Mouse (Mus musculus): ENCODE data around the gene Dennd1b.

The Dennd1b gene

GRCm38 (mm10) chr1:138963161-138963867, at the start of gene Dennd1b:
Gene Dennd1b (plus strand): TSS chr1:138963435.
- DNase-seq (ENCODE audit: low read depth in 2 of 2, low spot score in 2 of 2), result peak; percentile 59 to 62

GRCm38 (mm10) chr1:138915596-138915995, 47.6 kb upstream of the Dennd1b start:
- DNase-seq (ENCODE audit: low read depth in 2 of 2, low spot score in 2 of 2), result no peak

DNA sequence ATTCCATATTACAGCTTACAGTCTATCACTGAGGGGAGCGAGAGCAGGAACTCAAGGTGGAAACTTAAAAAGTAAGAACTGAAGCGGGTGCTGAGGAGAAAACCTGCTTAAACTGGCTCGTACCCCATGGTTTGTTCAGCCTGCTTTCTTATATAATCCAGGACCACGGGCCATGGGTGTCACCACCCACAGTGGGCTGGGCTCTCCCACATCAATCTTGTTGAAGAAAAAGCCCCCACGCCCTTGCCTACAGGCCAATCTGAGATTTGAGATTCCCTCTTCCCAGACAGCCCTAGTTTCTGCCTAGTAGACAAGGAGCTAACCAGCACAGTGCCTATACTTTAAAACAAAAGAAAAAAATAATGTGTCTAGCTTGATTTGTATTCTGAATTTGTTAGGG, 43.6 kb upstream of the Dennd1b start:
- DNase-seq (ENCODE audit: low read depth in 2 of 2, low spot score in 2 of 2), result no peak

GRCm38 (mm10) chr1:138920082-138920481, 43.2 kb upstream of the Dennd1b start:
- no peak for DNase-seq (ENCODE audit: low read depth in 2 of 2, low spot score in 2 of 2)

GRCm38 (mm10) chr1:138920799-138921198, 42.4 kb upstream of the Dennd1b start:
- DNase-seq (ENCODE audit: low read depth in 2 of 2, low spot score in 2 of 2), result no peak

- DNase-seq (ENCODE audit: low read depth in 2 of 2, low spot score in 2 of 2), result no peak
Observed at GRCm38 (mm10) chr1:138922886-138923285, 40.3 kb upstream of the Dennd1b start.

DNA sequence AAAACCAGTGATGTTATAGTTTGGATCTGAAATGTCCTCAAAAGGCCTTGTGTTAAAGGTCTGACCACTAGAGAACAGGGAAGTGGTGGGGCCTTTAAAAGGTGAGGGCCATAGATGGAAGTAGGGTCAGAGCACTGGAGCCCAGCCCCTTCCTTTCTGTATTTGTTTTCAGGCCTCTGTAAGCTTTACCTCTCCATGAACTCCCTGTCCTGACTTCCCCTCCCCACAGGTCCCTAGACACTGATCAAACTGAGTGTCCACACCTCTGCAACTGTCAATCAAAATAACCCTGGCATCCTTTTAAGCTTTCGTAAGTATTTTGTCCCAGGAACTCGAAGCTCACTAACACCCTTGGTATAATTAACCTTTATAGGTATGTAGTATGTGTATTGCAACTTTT, 39.0 kb upstream of the Dennd1b start:
- DNase-seq (ENCODE audit: low read depth in 2 of 2, low spot score in 2 of 2), result no peak

GRCm38 (mm10) chr1:138928671-138929483, 34.4 kb upstream of the Dennd1b start:
- no peak for DNase-seq (ENCODE audit: low read depth in 2 of 2, low spot score in 2 of 2)

DNA sequence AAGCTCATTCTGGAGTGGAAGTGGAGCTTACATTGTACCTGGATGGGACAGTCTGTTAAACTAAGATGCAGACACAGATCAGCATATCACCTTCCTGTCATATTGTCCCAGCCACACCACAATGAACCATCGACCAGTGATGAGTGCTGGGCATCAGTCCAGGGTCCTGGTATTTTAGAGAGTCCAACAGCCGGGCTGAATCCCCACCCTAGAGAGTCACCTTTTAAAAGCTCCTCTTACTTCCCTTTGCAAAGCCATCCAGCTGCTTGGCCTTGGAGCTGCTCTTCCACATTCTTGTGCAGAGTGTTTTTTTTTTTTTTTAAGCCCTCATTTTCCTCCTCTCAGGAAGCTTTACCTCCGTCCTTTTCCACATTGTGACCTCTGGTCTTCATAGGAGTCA, 33.2 kb upstream of the Dennd1b start:
- DNase-seq (ENCODE audit: low read depth in 2 of 2, low spot score in 2 of 2), result no peak

DNA sequence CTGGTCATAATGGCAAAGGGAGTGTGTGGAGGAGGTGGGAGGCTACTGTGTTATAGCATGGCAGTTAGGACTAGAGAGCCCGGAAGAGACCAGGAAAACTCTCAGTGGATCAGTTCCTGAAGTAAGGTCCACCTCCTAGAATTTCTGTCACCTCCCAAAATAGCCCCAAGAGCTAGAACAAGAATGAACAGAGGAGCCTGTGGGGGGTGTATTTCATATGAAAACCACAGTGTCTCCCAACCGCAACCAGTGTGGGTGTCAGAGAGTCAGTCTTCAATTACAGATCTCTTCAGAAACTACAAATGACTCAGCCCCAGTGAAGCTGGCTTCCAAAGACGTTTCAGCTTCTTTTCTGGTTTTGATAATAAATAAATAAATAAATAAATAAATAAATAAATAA, 32.4 kb upstream of the Dennd1b start:
- no peak for DNase-seq (ENCODE audit: low read depth in 2 of 2, low spot score in 2 of 2)

- no peak for DNase-seq (ENCODE audit: low read depth in 2 of 2, low spot score in 2 of 2)
Observed at GRCm38 (mm10) chr1:138936169-138936568, 27.1 kb upstream of the Dennd1b start.

DNA sequence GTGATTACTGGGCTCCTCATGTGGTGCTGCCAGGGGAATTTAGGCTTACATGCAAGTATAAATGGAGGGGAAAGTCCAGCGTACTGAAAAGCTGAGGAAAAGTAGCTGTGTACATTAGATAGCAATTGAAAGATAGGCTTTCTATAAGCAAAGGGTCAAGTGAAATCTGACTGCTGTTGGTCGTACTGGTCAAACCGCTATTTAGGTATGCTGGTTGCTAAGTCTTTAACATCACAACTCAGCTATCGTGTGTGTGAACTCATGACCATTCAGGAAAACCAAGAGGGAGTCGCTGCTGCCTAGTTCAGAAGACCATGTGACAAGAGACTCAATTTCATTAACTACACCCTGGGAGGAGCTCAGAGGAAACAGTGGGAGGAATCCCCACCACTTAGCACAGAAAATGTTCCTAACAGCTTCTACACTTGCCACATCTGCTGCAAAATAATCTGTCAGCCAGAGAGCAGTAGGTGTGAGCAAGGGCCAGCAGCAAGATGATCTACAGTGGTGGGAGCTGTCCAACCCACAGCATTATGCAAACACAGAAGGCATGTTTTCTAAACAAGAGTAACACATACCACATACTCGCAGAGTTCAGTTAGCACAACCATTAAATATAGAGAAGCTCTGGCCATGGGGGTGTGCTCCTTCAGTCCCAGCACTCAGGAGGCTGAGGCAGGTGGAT, 25.4 kb upstream of the Dennd1b start:
- DNase-seq (ENCODE audit: low read depth in 2 of 2, low spot score in 2 of 2), result no peak

DNA sequence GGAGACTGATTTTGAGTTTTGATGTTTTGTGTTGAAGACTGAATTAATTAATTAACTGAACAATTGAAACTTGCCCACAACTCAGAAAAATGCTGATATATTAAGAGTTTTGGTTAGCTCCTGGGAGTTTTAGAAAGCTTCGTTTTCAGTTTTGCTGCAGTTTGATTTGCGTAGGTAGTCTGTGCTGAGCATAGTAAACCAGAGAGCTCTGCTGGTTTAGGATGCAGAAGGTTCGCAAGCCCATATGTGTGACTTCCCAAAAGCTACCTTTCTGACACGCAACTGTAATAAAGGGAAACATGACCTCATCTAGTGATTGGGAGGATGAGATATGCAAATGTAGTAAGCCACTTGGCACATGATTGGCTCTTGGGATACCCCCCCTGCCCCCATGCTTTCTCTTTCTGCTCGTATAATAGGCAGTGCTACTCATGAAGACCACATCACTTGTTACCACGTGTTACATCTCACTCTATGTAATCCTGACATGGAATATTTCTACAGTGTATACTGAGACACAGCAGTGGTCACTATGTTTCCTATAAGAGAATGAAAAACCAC, 23.6 kb upstream of the Dennd1b start:
- no peak for DNase-seq (ENCODE audit: low read depth in 2 of 2, low spot score in 2 of 2)

DNA sequence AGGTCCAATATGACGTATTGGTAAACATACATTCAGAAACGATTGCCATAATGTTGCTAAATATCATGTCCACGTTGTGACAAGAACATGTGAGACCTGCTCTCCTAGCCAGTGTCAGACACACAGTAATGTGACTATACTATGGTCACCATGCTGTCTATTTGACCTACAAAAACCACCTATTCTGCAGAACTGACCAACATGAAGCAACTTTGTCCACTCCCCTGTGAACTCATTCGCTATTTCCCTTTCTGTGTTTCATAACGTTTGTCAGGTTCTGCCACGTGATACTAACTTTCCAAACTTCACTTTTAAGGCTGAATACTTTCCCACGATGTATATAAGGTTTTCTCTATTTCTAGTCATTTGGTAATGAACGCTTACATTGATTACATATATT, 22.8 kb upstream of the Dennd1b start:
- no peak for DNase-seq (ENCODE audit: low read depth in 2 of 2, low spot score in 2 of 2)

- DNase-seq (ENCODE audit: low read depth in 2 of 2, low spot score in 2 of 2), result no peak
Observed at GRCm38 (mm10) chr1:138952173-138952572, 11.1 kb upstream of the Dennd1b start.

DNA sequence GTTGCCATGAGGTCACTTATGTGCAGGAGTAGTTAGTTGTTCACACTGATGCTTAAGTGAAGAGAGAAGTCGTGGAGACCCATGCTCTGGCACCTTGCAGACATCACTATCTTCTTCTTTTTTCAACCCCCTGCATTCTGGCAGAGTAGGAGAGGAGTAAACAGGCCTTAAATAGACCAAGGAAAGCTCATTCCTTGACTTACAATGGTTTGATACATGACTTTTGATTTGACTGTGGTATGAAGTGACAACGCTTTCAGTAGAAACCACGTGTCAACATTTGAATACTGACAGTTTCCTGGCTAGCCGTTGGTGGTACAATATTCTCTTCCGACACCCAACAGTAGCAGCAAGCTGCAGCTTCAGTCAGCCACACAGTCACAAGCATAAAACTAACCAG, 8.3 kb upstream of the Dennd1b start:
- no peak for DNase-seq (ENCODE audit: low read depth in 2 of 2, low spot score in 2 of 2)

DNA sequence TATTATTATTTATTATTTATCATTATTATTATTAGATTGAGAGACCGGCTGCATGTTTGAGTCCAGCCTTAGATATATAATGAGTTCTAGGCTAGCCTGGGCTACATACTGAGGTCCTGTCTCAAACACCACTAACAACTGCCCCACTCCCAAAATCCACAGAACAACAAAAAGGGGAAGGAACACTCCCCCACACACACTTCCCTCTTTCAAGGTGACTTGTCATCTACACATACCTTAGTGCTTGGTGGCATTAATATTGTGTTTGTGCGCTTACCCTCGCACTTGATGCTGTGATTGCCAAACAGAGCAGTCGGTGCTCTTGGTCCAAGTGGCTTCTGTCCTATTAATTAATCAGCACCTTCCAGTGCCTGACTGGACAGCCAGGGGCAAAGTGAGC, 7.8 kb upstream of the Dennd1b start:
- DNase-seq (ENCODE audit: low read depth in 2 of 2, low spot score in 2 of 2), result no peak

GRCm38 (mm10) chr1:138956511-138956910, 6.7 kb upstream of the Dennd1b start:
- DNase-seq (ENCODE audit: low read depth in 2 of 2, low spot score in 2 of 2), result no peak

DNA sequence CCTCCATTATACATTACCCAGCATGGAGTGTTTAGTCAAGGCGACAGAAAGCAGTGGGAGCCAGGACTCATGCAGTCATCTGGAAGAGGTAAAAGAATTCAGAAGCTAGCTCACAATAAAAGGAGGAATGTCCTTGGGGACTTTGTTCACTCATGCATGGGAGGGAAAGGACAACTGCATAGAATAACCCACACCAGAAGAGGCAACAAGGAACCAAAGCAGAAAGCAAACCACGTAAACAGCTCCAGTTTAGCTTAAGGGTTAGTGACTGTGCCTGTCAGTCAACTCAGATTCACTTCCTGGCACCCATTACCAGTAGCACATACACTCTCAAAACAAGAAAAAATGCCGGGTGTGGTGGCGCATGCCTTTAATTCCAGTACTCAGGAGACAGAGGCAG, 6.1 kb upstream of the Dennd1b start:
- DNase-seq (ENCODE audit: low read depth in 2 of 2, low spot score in 2 of 2), result no peak

DNA sequence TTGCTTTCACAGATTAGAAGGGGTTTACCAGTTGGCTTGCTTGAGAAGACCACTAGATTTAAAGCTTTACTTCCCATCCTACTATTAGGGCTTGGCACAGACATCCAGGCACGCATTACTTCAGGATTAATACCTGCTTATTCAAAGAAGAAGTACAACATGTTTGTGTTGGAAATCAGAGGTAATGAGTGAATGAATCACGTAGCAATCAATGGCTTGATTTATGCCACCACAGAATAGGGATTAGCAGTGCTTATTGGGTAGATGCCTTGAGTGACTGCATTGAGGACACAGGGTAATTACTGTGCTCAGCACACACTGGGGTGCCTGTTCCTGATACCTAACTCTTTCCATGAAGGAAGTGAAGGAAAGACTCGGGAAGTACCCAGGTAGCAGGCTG, 4.4 kb upstream of the Dennd1b start:
- DNase-seq (ENCODE audit: low read depth in 2 of 2, low spot score in 2 of 2), result no peak

DNA sequence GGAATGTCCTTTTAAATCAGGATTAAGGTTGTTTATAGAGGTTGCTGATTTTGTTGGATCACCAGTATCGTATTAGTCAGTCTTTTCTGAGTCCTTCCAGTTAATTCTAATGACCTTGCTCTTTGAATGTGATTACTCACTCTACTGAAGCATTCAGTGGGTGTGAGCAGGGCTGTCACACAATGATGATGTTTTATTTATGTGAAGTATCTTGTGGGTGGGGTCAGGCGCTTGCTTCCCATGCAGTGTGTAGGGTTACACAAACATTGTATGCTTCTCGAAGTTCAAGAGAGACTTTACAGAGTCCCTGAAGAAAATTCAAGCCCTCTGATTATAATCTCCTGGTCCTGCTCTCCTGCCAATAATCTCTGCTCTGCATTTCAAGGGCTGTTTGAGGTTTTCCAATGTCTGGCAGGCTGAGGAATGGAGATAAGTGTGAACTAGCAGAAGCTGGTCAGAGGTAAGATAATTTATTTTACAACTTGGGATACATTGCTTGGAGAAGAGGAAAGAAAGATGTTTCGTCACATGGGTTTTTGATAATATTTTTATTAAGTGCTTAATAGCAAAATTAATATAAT, 3.2 kb upstream of the Dennd1b start:
- DNase-seq (ENCODE audit: low read depth in 2 of 2, low spot score in 2 of 2), result no peak

All from CD8-positive naive resting alpha-beta T cell, adult 2 months (primary cell).